Mouse (Mus musculus) midbrain, postnatal 0 days (tissue): ENCODE measurements around the gene Ipo8. TPM values are rescaled to one million over a fixed set of nuclear protein-coding genes. Genes with fewer than 3 reads are reported as not detected.

Experiments
- ATAC-seq: fragments of 200-750 bp; cut with Nextera tagmentation; 2 replicates; pipeline ENCODE4 v1.8.0; 2017; ENCODE audit warnings: moderate number of reproducible peaks, mild to moderate bottlenecking, moderate TSS enrichment, moderate library complexity; ENCODE audit not compliant: low FRiP score
- DNase-seq: peaks from one replicate; pipeline ENCODE4 v3.0.0-alpha.2; 2015; ENCODE audit warnings: low spot score
- H3K27ac ChIP-seq: fragments of 300-500 bp; sonication (generic); 2 replicates; pipeline ENCODE4 v1.5.1; 2014; ENCODE audit warnings: low read depth, mild to moderate bottlenecking, low read length, mixed read lengths
- H3K27me3 ChIP-seq: fragments of 300-500 bp; sonication (generic); 2 replicates; pipeline ENCODE4 v1.6.1; 2014; ENCODE audit warnings: low read length, control low read depth, mixed read lengths; ENCODE audit not compliant: insufficient read depth
- H3K36me3 ChIP-seq: fragments of 300-500 bp; sonication (generic); 2 replicates; pipeline ENCODE4 v1.6.1; 2014; ENCODE audit warnings: low read length, control low read depth, mixed read lengths; ENCODE audit not compliant: insufficient read depth
- H3K4me1 ChIP-seq: fragments of 300-500 bp; sonication (generic); 2 replicates; pipeline ENCODE4 v1.6.1; 2014; ENCODE audit warnings: mild to moderate bottlenecking, control low read depth, antibody characterized with exemption, low read length, mixed read lengths; ENCODE audit not compliant: insufficient read depth
- H3K4me2 ChIP-seq: fragments of 300-500 bp; sonication (generic); 2 replicates; pipeline ENCODE4 v1.6.1; 2014; ENCODE audit warnings: low read depth, mild to moderate bottlenecking, low read length, mixed read lengths; ENCODE audit not compliant: poor library complexity, severe bottlenecking
- H3K4me3 ChIP-seq: fragments of 300-500 bp; sonication (generic); 2 replicates; pipeline ENCODE4 v1.5.1; 2014; ENCODE audit warnings: low read depth, mild to moderate bottlenecking, low read length, moderate library complexity
- H3K9ac ChIP-seq: fragments of 300-500 bp; sonication (generic); replicated peaks from 2 replicates; pipeline ENCODE4 v1.6.1; 2014; ENCODE audit warnings: mild to moderate bottlenecking, low read length, moderate library complexity, mixed read lengths; ENCODE audit not compliant: poor library complexity, severe bottlenecking
- H3K9me3 ChIP-seq: fragments of 300-500 bp; sonication (generic); 2 replicates; pipeline ENCODE4 v1.6.1; 2016; ENCODE audit warnings: low read length, control low read depth
- CTCF ChIP-seq: IDR thresholded peaks from 2 replicates; pipeline ENCODE4 v1.5.1; 2016; ENCODE audit warnings: antibody characterized with exemption, mild to moderate bottlenecking
- WGBS: fragments of 180-500 bp; shearing (Covaris S2); extraction: QIAGEN DNeasy Blood & Tissue Kit; methylation state at CpG from one replicate; pipeline ENCODE4 v1.1.7; 2014; 5-methylcytosine and 5-hydroxymethylcytosine counted together
- polyA plus RNA-seq: library from polyadenylated mRNA; unstranded; fragments of >200 nt; fragmentation: Nextera tagmentation; extraction: Ambion mirVana; gene quantifications from 2 replicates; pipeline ENCODE4 v1.2.1, GENCODE M21; 2015
- total RNA-seq: library from RNA; depleted of rRNA; stranded (reverse); fragments of >200 nt; gene quantifications from 2 replicates; pipeline ENCODE4 v1.2.3, GENCODE M21; 2014

Gene Ipo8
- total and polyA plus RNA-seq, 2 experiments from 2014 or later, result 10.4 to 21.7 TPM

DNA sequence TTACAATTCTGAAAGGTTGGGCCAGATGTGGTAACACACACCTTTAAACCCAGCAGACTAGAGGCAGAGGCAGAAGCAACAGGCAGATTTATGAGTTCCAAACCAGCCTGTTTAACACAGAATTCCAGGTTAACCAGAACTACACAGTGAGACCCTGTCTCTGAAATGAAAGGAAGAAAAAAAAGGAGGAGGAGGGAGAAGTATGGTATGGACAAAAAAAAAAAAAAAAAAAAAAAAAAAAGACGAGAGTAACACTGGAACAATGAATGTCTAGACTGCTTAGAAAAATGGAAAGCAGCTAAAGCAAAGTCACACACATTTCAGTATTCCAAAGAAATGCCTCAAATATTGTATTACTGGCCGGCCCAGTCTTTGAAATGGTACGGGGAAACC, 916 bp downstream of the Ipo8 start:
- no peak for TF ChIP-seq CTCF
- Histone ChIP-seq H3K9me3 (no peaks in the 10 kb centered on the region), H3K9ac (peak overlapping the region; percentile 75), H3K27ac (no peak overlapping the region; the same call in 1 of the 2 replicates), H3K36me3 (no peaks in the 10 kb centered on the region), H3K4me1 (peaks cover 9% of the 10 kb centered on the region; the same call in 1 of the 2 replicates), H3K4me2 (peak overlapping the region; percentile 79), H3K4me3 (peak overlapping the region; percentile 89), H3K27me3 (no peaks in the 10 kb centered on the region)
- whole genome bisulfite sequencing, result 0% methylated on average over 3 of the region's 3 CpGs
- DNase-seq (no peak), ATAC-seq (no peak)

DNA sequence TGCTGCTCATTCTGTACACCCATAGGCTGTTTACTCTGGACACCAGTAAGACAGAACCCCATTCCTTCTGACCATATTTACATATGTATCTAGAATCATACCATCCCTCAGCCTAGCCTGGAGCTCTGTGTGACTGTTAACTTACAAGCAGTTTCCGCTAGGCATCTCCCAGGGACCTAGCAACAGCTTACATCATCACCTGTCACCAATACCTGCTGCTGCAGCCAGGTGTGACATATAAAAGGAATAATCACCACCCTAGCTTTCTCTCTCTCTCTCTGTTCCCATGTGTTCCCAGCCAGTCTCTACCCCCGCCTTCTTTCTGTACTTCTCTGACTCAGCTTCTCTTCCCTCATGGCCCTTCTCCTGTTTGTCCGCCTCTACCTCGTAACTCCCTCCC, 5.1 kb downstream of the Ipo8 start:
- no peak overlapping the region for H3K4me2 ChIP-seq
- peaks cover 9% of the 10 kb centered on the region; the same call in 1 of the 2 replicates for H3K4me1 ChIP-seq
- TF ChIP-seq CTCF, result no peak
- H3K9ac ChIP-seq, result no peak overlapping the region
- H3K9me3 ChIP-seq, result no peaks in the 10 kb centered on the region
- H3K27me3 ChIP-seq, result no peaks in the 10 kb centered on the region
- no peak overlapping the region for H3K27ac ChIP-seq
- DNase-seq (no peak), ATAC-seq (no peak)
- 89% methylated on average over 4 of the region's 4 CpGs for WGBS
- no peak overlapping the region for H3K4me3 ChIP-seq
- H3K36me3 ChIP-seq, result peaks cover 5% of the 10 kb centered on the region; the same call in 1 of the 2 replicates

DNA sequence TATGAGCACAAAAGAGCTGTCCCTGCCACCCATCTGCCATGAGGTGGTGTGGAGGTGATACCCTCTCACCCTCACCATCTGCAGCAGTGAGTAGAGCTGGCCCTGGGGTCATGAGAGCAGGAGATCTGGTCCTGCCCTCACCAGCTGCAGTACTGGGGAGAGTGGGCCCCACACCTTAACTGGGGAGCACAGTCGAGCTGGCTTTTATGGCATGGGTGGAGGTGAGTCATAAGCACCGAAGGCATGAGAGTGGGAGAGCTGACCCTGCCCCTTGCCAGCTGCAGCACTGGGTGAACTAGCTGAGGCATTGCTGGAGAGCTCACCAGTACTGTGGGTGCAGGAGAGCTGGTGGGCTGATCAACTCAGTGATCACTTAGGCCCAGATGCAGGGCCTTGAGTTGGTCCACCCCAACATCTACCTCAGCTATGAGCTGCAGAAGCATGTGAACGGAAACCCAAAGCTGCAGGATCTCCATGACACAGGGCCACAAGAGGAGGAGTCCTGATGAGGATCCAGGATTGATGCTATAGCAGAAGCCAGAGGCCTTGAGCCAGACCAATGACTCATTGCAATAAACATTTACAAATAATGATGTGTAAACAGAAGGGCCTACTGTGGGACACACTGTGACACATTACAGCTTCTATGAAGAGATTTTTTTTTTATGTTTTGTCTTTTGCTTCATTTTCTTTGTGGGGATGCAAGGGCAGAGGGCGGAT, 12.5 kb downstream of the Ipo8 start:
- H3K27ac ChIP-seq, result no peak overlapping the region
- no peak overlapping the region for H3K9ac ChIP-seq
- H3K4me1 ChIP-seq, result no peaks in the 10 kb centered on the region
- ATAC-seq, result no peak
- peaks cover 28% of the 10 kb centered on the region for H3K36me3 ChIP-seq
- no peaks in the 10 kb centered on the region for H3K27me3 ChIP-seq
- H3K4me3 ChIP-seq, result no peak overlapping the region
- H3K9me3 ChIP-seq, result no peaks in the 10 kb centered on the region
- no peak for DNase-seq
- H3K4me2 ChIP-seq, result no peak overlapping the region
- no peak for TF ChIP-seq CTCF
- 93% methylated on average over 4 of the region's 4 CpGs for WGBS

DNA sequence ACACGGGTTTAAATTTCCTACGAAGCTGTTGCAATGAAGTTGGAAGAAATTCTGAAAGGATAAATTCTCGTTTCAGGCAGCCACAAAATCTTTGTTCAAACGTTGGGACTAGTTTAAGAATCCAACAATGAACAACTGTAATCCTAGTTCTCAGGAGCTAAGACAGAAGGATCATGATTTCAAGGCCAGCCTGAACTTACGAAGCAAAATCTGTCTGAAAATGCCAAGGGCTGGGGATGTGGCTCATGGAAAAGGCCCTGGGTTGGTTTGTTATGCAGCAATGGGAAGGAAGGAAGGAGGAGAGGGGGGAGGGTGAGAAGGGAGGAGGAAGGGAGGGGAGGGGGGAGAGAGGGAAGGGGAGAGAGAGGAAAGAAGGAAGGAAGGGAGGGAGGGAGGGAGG, 14.5 kb downstream of the Ipo8 start:
- Histone ChIP-seq H3K27ac (no peak overlapping the region), H3K9ac (no peak overlapping the region), H3K36me3 (peaks cover 36% of the 10 kb centered on the region), H3K27me3 (no peaks in the 10 kb centered on the region), H3K9me3 (no peaks in the 10 kb centered on the region), H3K4me3 (no peak overlapping the region), H3K4me1 (no peaks in the 10 kb centered on the region), H3K4me2 (no peak overlapping the region)
- no peak for ATAC-seq
- no peak for DNase-seq
- WGBS, result 88% methylated on average over 5 of the region's 5 CpGs
- no peak for TF ChIP-seq CTCF

DNA sequence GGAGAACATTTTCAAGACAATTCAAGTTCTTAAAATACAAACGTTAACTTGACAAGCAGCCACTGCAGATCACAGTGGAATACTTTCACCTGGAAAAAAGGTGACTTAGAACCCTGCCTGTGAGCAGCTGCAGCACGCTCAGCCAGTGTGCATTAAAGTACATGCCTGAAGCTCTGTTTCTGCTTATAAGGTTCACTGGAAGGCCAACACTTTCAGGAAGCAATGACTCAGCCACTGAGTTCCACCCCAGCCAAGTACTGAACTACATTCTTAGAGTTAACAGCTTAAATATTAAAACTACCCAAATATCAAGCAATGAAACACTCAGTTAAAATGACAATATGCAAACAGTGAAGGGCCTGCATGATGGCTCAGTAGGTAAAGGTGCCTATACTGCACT, 20.1 kb downstream of the Ipo8 start:
- ATAC-seq, result no peak
- H3K9ac ChIP-seq, result no peak overlapping the region
- WGBS, result 97% methylated on average over 2 of the region's 2 CpGs
- H3K4me3 ChIP-seq, result no peak overlapping the region
- H3K27ac ChIP-seq, result no peak overlapping the region
- peaks cover 37% of the 10 kb centered on the region for H3K36me3 ChIP-seq
- H3K9me3 ChIP-seq, result no peaks in the 10 kb centered on the region
- DNase-seq, result no peak
- no peak for TF ChIP-seq CTCF
- no peaks in the 10 kb centered on the region for H3K4me1 ChIP-seq
- H3K27me3 ChIP-seq, result no peaks in the 10 kb centered on the region
- no peak overlapping the region for H3K4me2 ChIP-seq

DNA sequence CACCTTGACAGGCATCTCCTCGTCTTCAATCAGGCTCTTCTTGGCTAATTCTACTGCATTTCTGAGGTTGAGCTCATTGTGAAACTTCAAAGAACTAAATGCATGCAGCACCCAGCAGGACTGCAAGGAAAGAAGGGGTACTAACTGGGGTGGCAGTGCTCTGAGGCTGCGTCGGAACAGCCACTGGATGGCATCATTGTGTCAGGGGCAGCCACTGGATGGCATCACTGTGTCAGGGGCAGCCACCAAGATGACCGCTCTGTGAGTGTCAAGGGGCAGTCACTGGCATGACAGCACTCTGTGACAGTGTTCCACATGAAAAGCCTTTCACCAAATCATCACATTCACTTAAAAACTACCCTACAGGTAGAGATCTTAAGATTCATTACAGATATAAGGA, 31.5 kb downstream of the Ipo8 start:
- Histone ChIP-seq H3K9me3 (no peaks in the 10 kb centered on the region), H3K27me3 (no peaks in the 10 kb centered on the region), H3K27ac (no peak overlapping the region), H3K36me3 (peaks cover 50% of the 10 kb centered on the region), H3K4me2 (no peak overlapping the region), H3K4me3 (no peak overlapping the region), H3K9ac (no peak overlapping the region), H3K4me1 (no peaks in the 10 kb centered on the region)
- DNase-seq, result no peak
- no peak for ATAC-seq
- WGBS, result 83% methylated on average over 4 of the region's 4 CpGs
- TF ChIP-seq CTCF, result no peak
